Mouse (Mus musculus) G1E (cell line): Measurements from ENCODE around the gene Cdc42bpa. TPM values are rescaled to one million over a fixed set of nuclear protein-coding genes. Genes with fewer than 3 reads are reported as not detected.

Source experiments
- ATAC-seq: 2 replicates; pipeline ENCODE4 v1.8.0; 2016; ENCODE audit warnings: mild to moderate bottlenecking; ENCODE audit not compliant: insufficient number of reproducible peaks, poor library complexity, low FRiP score, severe bottlenecking; ENCODE audit errors: extremely low read depth
- DNase-seq: peaks from one replicate; pipeline ENCODE4 v3.0.0; 2012; ENCODE audit warnings: low spot score
- H3K27me3 ChIP-seq: 2 replicates; pipeline ENCODE4 v1.6.1; 2012; ENCODE audit warnings: mild to moderate bottlenecking, low read length, inconsistent platforms; ENCODE audit not compliant: insufficient read depth
- H3K36me3 ChIP-seq: replicated peaks from 2 replicates; pipeline ENCODE3; 2012; ENCODE audit warnings: mild to moderate bottlenecking, inconsistent platforms
- H3K4me1 ChIP-seq: 2 replicates; pipeline ENCODE4 v1.6.1; 2012; ENCODE audit warnings: low read depth, low read length, inconsistent platforms, mixed read lengths; ENCODE audit not compliant: insufficient read depth
- H3K4me3 ChIP-seq: 2 replicates; pipeline ENCODE4 v1.5.1; 2012; ENCODE audit warnings: low read depth, mild to moderate bottlenecking, inconsistent platforms, low read length, moderate library complexity, mixed read lengths
- H3K9me3 ChIP-seq: replicated peaks from 2 replicates; pipeline ENCODE4 v1.6.1; 2012; ENCODE audit warnings: inconsistent platforms
- CTCF ChIP-seq: IDR thresholded peaks from 2 replicates; pipeline ENCODE4 v1.5.1; 2012; ENCODE audit warnings: low read depth, low read length, inconsistent platforms, mixed read lengths
- GATA1 ChIP-seq: IDR thresholded peaks from 2 replicates; pipeline ENCODE4 v1.6.1; 2012; ENCODE audit warnings: borderline replicate concordance, low read length, inconsistent platforms, mixed read lengths
- GATA2 ChIP-seq: IDR thresholded peaks from 2 replicates; pipeline ENCODE4 v1.6.1; 2012; ENCODE audit warnings: low read depth, low read length, inconsistent platforms, borderline replicate concordance
- POLR2AphosphoS5 ChIP-seq: IDR thresholded peaks from 2 replicates; pipeline ENCODE4 v1.6.1; 2012; ENCODE audit warnings: low read depth, low read length, inconsistent platforms; ENCODE audit not compliant: insufficient replicate concordance
- TAL1 ChIP-seq: conservative IDR thresholded peaks from 2 replicates; pipeline ENCODE4 v1.6.1; 2012; ENCODE audit warnings: low read depth, low read length, inconsistent platforms, mixed read lengths
- polyA plus RNA-seq: library from polyadenylated mRNA; stranded (reverse); fragments of >175 nt; gene quantifications from 2 replicates; pipeline ENCODE4 v1.2.3, GENCODE M21; 2012
- total RNA-seq, 2 experiments: library from RNA; stranded (forward) in 1 of 2; stranded (reverse) in 1 of 2; fragments of 200-1000 nt in 1 of 2; fragments of >200 nt in 1 of 2; fragmentation: Nextera tagmentation in 1 of 2; gene quantifications; 2 replicates each; pipeline ENCODE4 v1.2.3; 2014 to 2017

Cdc42bpa gene
- total and polyA plus RNA-seq, 3 experiments, result 8.2 to 90.0 (median 28.2) TPM

GRCm38 (mm10) chr1:180184768-180185167, 224.5 kb downstream of the Cdc42bpa start:
- no peak for TF ChIP-seq TAL1
- TF ChIP-seq CTCF, result no peak
- no peak for TF ChIP-seq GATA2
- no peak; the same call in 1 of the 2 replicates for ATAC-seq
- peaks cover 11% of the 10 kb centered on the region for H3K4me1 ChIP-seq
- H3K4me3 ChIP-seq, result no peak overlapping the region
- no peaks in the 10 kb centered on the region for H3K9me3 ChIP-seq
- no peaks in the 10 kb centered on the region for H3K36me3 ChIP-seq
- peaks cover 26% of the 10 kb centered on the region for H3K27me3 ChIP-seq
- DNase-seq, result no peak

GRCm38 (mm10) chr1:180185877-180186276, 225.6 kb downstream of the Cdc42bpa start:
- ATAC-seq (no peak), DNase-seq (no peak)
- Histone ChIP-seq H3K4me3 (no peak overlapping the region), H3K27me3 (peaks cover 29% of the 10 kb centered on the region), H3K9me3 (no peaks in the 10 kb centered on the region), H3K4me1 (peaks cover 11% of the 10 kb centered on the region), H3K36me3 (no peaks in the 10 kb centered on the region)
- TF ChIP-seq TAL1, result no peak
- TF ChIP-seq GATA1, result no peak
- no peak for TF ChIP-seq CTCF
- TF ChIP-seq GATA2, result no peak
- no peak for TF ChIP-seq POLR2AphosphoS5

DNA sequence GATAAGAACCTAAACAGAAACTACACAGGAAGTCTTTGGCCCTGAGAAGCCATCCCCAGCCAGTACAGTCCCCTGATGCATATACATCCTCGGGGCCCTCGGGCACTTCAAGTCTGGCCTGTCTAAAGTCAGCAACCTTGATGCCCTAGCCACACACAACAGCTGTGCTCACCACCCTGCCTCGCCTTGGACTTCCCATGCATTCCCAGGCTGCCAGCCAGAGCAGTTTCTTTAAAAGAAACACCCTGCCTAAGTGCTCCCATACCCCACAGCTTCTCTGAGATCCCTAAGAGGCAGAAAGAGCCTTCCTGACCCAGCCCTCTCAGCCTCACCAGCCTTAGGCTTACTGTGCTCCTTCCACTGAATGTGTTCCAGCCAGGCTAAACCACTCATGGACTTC, 226.1 kb downstream of the Cdc42bpa start:
- TF ChIP-seq POLR2AphosphoS5, result no peak
- no peak for TF ChIP-seq GATA1
- TF ChIP-seq GATA2, result no peak
- TF ChIP-seq CTCF, result no peak
- TF ChIP-seq TAL1, result no peak
- H3K4me1 ChIP-seq, result peaks cover 11% of the 10 kb centered on the region
- H3K27me3 ChIP-seq, result peaks cover 33% of the 10 kb centered on the region
- H3K4me3 ChIP-seq, result no peak overlapping the region
- no peaks in the 10 kb centered on the region for H3K36me3 ChIP-seq
- no peaks in the 10 kb centered on the region for H3K9me3 ChIP-seq
- DNase-seq (no peak), ATAC-seq (no peak)

DNA sequence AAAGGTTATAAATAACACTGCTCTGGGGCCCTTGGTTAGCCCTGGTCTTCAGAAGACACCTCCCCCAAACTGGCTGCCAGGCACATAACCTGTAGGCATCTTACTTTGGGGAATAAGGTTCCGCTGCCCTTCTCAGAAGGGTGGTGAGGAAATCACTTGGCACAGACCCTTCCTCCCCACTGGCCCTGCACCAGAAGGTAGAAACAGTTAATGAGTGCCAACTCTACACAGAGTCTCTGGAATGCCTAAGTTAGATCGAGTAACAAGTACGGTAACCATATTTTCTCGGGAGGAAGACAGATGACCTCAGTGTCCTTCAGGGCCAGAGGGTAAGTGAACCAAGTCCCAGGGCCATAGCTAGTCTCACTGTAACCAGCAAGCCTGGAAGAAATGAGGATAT, 228.7 kb downstream of the Cdc42bpa start:
- TF ChIP-seq CTCF, result no peak
- TF ChIP-seq GATA1, result no peak
- TF ChIP-seq GATA2, result no peak
- TF ChIP-seq POLR2AphosphoS5, result no peak
- no peak for TF ChIP-seq TAL1
- no peak for DNase-seq
- H3K4me3 ChIP-seq, result no peak overlapping the region
- H3K36me3 ChIP-seq, result no peaks in the 10 kb centered on the region
- peaks cover 16% of the 10 kb centered on the region for H3K4me1 ChIP-seq
- H3K27me3 ChIP-seq, result peaks cover 46% of the 10 kb centered on the region
- ATAC-seq, result no peak
- H3K9me3 ChIP-seq, result no peaks in the 10 kb centered on the region

GRCm38 (mm10) chr1:180191112-180191511, 230.8 kb downstream of the Cdc42bpa start:
- TF ChIP-seq GATA2 (no peak), GATA1 (no peak)
- ATAC-seq (no peak), DNase-seq (no peak)
- Histone ChIP-seq H3K27me3 (peaks cover 54% of the 10 kb centered on the region), H3K36me3 (no peaks in the 10 kb centered on the region), H3K9me3 (no peaks in the 10 kb centered on the region), H3K4me3 (no peak overlapping the region; the same call in 1 of the 2 replicates), H3K4me1 (peaks cover 25% of the 10 kb centered on the region)

GRCm38 (mm10) chr1:180191651-180192220, 231.5 kb downstream of the Cdc42bpa start:
- peaks cover 49% of the 10 kb centered on the region for H3K27me3 ChIP-seq
- no peak for ATAC-seq
- no peak for DNase-seq

DNA sequence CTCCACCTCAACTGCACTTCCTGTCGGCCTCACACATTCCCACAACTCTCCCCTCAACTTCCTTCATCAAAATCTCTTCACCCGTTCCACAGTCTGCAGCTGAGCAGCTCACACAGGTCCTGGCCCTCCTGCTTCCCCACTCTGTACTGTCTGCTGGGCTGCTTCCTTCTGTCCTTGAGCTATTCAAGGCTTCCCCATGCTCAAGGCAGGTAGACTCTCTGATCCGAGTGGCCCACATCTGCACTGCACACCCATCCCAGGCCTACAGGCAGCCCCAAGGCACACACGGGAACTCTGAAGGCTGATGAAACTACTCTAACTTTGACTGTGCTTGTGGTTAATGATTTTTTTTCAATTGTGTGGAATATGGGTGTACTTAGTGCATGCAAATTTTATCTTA, 232.6 kb downstream of the Cdc42bpa start:
- ATAC-seq, result no peak

More at GRCm38 (mm10) chr1:180191651-180192220, 231.5 kb downstream of the Cdc42bpa start:
- Histone ChIP-seq H3K9me3 (no peaks in the 10 kb centered on the region), H3K4me3 (no peak overlapping the region), H3K36me3 (no peaks in the 10 kb centered on the region), H3K4me1 (peaks cover 29% of the 10 kb centered on the region)
- TF ChIP-seq GATA2 (no peak), GATA1 (no peak), CTCF (no peak), TAL1 (no peak), POLR2AphosphoS5 (no peak)

More for the DNA sequence above, 232.6 kb downstream of the Cdc42bpa start:
- Histone ChIP-seq H3K36me3 (no peaks in the 10 kb centered on the region), H3K4me1 (peaks cover 29% of the 10 kb centered on the region), H3K27me3 (peaks cover 47% of the 10 kb centered on the region), H3K4me3 (no peak overlapping the region), H3K9me3 (no peaks in the 10 kb centered on the region)
- TF ChIP-seq POLR2AphosphoS5 (no peak), GATA1 (no peak), TAL1 (no peak), CTCF (no peak), GATA2 (no peak)
- no peak for DNase-seq
